Mouse (Mus musculus): Measurements from ENCODE around the gene Akap2. TPM values are rescaled to one million over a fixed set of nuclear protein-coding genes. Genes with fewer than 3 reads are reported as not detected.
"Not testable (repeated sequence)": the region's sequence is repeated elsewhere in the genome, so short reads cannot be mapped to it uniquely, and the experiment has no call there.

Gene Akap2
- polyA plus RNA-seq, 1 experiment from 2014 or later: 21.3 TPM

DNA sequence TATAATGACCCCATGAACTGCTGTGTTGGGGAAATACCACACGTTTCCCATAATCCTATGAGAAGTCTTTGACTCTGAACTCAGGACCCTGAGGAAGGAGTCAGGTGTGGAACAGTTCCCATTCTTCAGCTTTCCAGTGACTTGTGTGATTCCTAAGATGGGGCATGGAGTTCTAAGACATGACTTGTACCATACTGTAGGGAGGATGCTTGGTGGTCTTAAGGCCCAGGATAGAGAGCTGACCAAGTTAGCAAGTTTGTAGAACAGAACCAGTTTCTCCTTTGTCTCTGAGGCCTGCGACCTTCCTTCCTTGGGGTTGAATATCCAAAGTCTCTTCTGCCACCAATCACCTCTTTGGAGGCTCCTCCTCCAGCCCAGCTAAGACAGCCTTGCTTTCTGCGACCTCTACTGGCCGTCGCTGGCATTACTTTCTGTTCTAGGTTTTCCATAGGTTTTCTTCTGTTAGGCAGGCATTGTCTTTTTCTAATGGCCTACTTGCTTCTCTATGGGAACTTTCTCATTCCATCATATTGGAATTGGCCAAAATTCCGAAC is 162.4 kb downstream of the Akap2 start:
- H3K4me1 ChIP-seq: peaks cover 3% of the 10 kb centered on the region; the same call in 1 of the 2 replicates
- H3K9me3 ChIP-seq: no peaks in the 10 kb centered on the region
- H3K27me3 ChIP-seq (replicated peaks; ENCODE audit: low read depth, poor library complexity, severe bottlenecking): no peaks in the 10 kb centered on the region
- 0 out of 2 replicates have a peak overlapping the region, but pooled peaks have one; percentile 30 for H3K27ac ChIP-seq (replicated peaks)
- WGBS: 13% methylated on average over 6 of the region's 6 CpGs
- H3K4me3 ChIP-seq: no peak overlapping the region
- no peaks in the 10 kb centered on the region for H3K36me3 ChIP-seq (replicated peaks)
- peak; percentile 84 for DNase-seq (ENCODE audit: low spot score)

DNA sequence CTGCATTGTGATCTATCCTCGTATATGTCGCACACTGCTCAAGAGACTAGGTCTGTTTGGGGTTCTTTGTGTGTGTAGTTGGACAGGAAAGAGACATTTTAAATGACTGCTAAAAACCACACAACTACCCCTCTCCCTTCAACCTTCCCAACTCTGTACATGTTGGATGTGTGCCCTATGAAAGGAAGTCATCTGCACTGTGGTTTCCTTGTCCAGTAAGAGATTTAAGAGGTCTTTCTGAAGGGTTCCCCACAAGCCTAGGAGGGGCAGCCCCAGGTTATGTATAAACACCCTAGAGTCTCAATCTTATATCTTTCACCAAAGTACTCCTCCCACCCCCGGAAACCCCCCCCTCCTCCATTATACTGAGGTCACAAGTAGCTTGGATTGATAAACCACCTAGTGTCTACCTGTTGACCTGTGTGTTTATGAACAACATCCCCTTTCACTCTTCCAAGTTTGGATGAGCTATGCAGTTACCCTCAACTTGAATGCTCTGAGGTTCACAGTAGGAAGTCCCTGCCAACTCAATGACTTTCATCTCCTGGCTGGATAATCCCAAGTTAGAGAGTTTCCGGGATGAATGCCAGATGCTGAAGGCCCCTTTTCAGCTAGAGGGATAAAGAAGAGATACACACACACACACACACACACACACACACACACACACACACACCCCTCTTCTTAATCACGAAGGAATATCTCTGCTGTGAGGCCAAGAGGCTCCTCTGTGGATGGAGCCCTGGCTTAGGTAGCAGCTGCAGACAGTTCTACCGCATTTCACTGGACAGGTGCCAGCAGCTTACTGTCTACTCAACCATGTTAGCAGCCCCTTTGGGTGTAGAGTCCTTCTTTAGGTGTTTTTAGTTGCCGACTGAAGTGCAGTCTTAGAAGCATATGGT is 166.3 kb downstream of the Akap2 start:
- Histone ChIP-seq H3K4me1 (peaks cover 14% of the 10 kb centered on the region), H3K9me3 (no peaks in the 10 kb centered on the region), H3K36me3 (replicated peaks) (no peaks in the 10 kb centered on the region), H3K27ac (replicated peaks) (no peak overlapping the region), H3K4me3 (no peak overlapping the region), H3K27me3 (replicated peaks; ENCODE audit: low read depth, poor library complexity, severe bottlenecking) (no peaks in the 10 kb centered on the region)
- no peak for DNase-seq (ENCODE audit: low spot score)
- WGBS: 84% methylated on average over 7 of the region's 7 CpGs

DNA sequence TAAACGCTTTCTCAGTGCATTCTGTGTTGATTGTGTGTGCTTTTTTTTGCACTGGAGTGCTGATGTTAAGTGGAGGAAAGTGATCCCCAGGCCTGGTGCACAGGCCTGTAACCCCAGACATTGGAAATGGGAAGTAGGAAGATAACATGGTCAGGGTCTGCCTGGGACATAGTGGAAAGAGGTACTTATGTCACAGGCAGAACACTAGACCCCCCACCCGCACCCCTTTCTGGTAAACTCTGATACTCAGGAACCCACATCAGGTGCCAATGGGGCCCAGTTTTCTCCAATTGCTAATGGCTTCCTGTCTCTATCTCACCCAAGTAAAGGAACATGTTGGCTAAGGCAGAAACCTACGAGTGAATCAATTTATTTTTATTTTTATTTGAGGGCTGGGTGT is 167.1 kb downstream of the Akap2 start:
- H3K27ac ChIP-seq (replicated peaks): no peak overlapping the region
- WGBS: 91% methylated on average over 3 of the region's 3 CpGs
- peaks cover 14% of the 10 kb centered on the region for H3K4me1 ChIP-seq
- H3K36me3 ChIP-seq (replicated peaks): no peaks in the 10 kb centered on the region
- no peak overlapping the region for H3K4me3 ChIP-seq
- H3K27me3 ChIP-seq (replicated peaks; ENCODE audit: low read depth, poor library complexity, severe bottlenecking): no peaks in the 10 kb centered on the region
- DNase-seq (ENCODE audit: low spot score): no peak
- H3K9me3 ChIP-seq: no peaks in the 10 kb centered on the region

DNA sequence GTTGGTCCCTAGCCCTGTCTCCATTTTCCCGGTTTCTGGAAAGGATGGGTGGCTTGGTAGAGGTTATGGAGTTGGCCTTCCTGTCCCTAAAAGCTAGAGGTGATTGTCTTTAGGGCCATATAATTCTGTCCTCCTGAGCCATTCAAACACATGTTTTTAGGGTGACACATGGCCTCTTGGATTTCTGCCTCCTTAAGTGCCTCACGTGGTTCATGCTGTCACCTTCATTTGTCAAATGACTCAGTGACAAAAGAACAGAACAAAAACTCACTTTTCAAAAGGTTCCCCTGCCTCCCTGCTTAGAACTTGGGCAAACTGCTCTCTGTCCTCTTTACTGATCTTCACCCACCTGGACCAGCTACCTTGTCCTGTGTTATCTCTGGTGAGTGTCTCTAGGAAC is 167.7 kb downstream of the Akap2 start:
- Histone ChIP-seq H3K36me3 (replicated peaks) (no peaks in the 10 kb centered on the region), H3K9me3 (no peaks in the 10 kb centered on the region), H3K4me1 (peaks cover 11% of the 10 kb centered on the region), H3K4me3 (no peak overlapping the region), H3K27me3 (replicated peaks; ENCODE audit: low read depth, poor library complexity, severe bottlenecking) (no peaks in the 10 kb centered on the region), H3K27ac (replicated peaks) (no peak overlapping the region)
- WGBS: 76% methylated on average over 2 of the region's 2 CpGs
- DNase-seq (ENCODE audit: low spot score): no peak

DNA sequence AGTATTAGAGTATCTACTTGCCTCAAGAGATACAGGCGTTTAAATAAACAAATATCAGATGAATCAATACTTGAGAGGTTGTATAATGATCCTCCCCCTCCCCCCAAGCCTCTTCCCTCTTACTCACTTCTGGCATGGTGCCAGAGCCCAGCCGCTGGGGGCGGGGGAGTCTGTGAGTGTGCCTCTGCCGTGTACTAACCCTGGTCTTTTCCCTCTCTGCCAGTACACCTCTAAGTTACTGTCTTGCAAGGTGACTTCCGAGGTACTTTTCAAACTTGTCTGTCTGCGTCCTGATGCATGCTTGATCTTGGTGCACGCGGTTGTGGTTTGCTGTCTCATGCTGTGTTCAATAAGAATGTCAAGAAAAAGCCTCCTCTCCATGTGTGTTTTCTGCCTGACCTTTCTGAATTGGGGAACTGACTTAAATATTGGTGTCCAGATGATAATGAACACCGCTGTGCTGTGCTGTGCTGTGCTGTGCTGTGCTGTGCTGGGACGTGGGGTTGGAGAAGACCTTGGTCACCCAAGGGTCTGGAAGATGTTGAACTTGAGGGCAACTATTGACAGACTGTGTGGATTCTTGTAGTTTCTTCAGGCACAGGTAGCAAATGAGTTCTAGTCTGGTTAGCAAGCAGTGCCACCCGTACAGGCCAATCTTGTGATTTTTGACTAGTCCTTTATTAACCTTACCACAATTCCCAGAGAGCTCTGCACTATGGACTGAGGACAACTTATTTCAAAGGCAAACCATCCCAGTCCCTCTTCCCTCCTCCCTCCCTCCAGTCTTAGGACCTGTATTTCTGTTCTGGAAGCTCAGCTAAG is 168.8 kb downstream of the Akap2 start:
- Histone ChIP-seq H3K4me1 (peaks cover 14% of the 10 kb centered on the region), H3K9me3 (no peaks in the 10 kb centered on the region), H3K27me3 (replicated peaks; ENCODE audit: low read depth, poor library complexity, severe bottlenecking) (no peaks in the 10 kb centered on the region), H3K27ac (replicated peaks) (no peak overlapping the region), H3K36me3 (replicated peaks) (no peaks in the 10 kb centered on the region), H3K4me3 (no peak overlapping the region)
- DNase-seq (ENCODE audit: low spot score): no peak
- 78% methylated on average over 11 of the region's 11 CpGs for WGBS

DNA sequence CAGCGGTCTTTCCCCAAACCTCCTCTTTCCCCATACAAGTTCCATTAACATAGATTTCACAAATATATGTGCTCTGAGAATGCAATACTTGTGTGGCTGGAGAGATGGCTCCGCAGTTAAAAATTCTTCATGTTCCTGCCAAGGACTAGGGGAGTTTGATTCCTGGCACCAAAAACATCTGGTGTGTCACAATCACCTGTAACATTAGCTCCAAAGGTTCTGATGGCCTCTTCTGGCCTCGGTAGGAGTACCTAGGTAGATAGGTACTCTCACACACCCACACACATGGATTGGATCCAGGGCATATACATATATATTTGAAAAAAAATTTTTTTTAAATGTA is 169.4 kb downstream of the Akap2 start:
- Histone ChIP-seq H3K27me3 (replicated peaks; ENCODE audit: low read depth, poor library complexity, severe bottlenecking) (no peaks in the 10 kb centered on the region), H3K27ac (replicated peaks) (no peak overlapping the region), H3K9me3 (no peaks in the 10 kb centered on the region), H3K36me3 (replicated peaks) (no peaks in the 10 kb centered on the region), H3K4me3 (no peak overlapping the region), H3K4me1 (peaks cover 20% of the 10 kb centered on the region)
- WGBS: 88% methylated on average over 3 of the region's 3 CpGs
- no peak for DNase-seq (ENCODE audit: low spot score)

DNA sequence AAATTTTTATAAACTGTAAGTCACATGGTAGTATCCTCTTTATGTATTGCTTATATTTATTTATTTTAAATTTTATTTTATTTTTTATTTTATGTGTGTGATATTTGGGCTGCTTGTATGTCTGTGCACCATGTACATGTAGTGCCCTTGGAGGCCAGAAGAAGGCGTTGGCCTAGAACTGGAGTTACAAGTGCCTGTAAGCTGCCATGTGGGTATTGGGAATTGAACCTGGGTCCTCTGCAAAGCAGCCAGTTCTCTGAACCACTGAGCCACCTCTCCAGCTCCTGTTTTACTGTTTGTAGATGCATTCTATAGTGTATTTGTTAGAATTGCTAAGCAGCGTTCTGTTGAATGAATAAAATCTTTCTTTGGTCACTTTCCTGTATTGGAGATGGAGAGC is 170.8 kb downstream of the Akap2 start:
- Histone ChIP-seq H3K27ac (replicated peaks) (no peak overlapping the region), H3K36me3 (replicated peaks) (peaks cover 3% of the 10 kb centered on the region), H3K27me3 (replicated peaks; ENCODE audit: low read depth, poor library complexity, severe bottlenecking) (no peaks in the 10 kb centered on the region), H3K9me3 (no peaks in the 10 kb centered on the region), H3K4me1 (peaks cover 29% of the 10 kb centered on the region), H3K4me3 (no peak overlapping the region)
- 95% methylated on average over 2 of the region's 2 CpGs for WGBS
- no peak for DNase-seq (ENCODE audit: low spot score)

DNA sequence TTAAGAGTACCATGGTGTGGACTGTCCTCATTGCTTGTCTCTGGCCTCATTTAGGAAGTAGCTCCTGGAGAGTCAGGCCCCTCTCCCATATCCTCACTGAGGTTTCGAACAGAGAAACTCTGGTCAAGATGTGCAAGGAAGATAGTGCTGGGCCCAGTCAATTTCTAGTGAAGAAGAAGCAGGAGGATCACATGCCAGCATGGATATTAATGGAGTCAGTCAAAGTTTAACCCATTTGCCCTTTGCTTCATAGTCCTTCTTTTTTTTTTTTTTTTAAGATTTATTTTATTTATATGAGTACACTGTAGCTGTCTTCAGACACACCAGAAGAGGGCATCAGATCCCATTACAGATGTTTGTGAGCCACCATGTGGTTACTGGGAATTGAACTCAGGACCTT is 171.5 kb downstream of the Akap2 start:
- H3K9me3 ChIP-seq; DNase-seq (ENCODE audit: low spot score); H3K4me3 ChIP-seq; H3K36me3 ChIP-seq (replicated peaks); H3K27me3 ChIP-seq (replicated peaks; ENCODE audit: low read depth, poor library complexity, severe bottlenecking); H3K27ac ChIP-seq (replicated peaks): not testable (repeated sequence)
- WGBS: 98% methylated on average over 1 of the region's 1 CpGs
- peaks cover 29% of the 10 kb centered on the region for H3K4me1 ChIP-seq

DNA sequence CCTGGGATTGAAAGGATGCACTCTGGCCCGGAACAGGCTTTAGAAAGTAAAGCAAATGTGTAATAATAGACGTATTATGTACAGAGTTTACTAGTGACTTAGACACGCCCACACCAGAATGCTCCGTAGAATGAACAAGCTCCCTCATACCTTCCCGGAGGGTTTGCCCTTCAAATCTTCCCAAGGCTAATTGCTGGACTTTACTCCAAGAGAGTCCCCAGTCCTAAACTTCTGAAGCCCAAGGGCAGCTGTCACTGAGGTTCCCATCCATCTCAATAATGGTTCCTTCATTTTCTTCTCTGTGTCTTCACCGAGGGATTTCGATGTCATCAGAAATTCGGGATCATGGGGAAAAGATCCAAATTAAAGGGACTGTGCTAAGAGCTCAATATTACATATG is 172.3 kb downstream of the Akap2 start:
- Histone ChIP-seq H3K4me1 (peaks cover 29% of the 10 kb centered on the region), H3K4me3 (no peak overlapping the region), H3K27ac (replicated peaks) (no peak overlapping the region), H3K36me3 (replicated peaks) (peaks cover 6% of the 10 kb centered on the region), H3K9me3 (no peaks in the 10 kb centered on the region), H3K27me3 (replicated peaks; ENCODE audit: low read depth, poor library complexity, severe bottlenecking) (no peaks in the 10 kb centered on the region)
- WGBS: 89% methylated on average over 8 of the region's 8 CpGs
- DNase-seq (ENCODE audit: low spot score): no peak

DNA sequence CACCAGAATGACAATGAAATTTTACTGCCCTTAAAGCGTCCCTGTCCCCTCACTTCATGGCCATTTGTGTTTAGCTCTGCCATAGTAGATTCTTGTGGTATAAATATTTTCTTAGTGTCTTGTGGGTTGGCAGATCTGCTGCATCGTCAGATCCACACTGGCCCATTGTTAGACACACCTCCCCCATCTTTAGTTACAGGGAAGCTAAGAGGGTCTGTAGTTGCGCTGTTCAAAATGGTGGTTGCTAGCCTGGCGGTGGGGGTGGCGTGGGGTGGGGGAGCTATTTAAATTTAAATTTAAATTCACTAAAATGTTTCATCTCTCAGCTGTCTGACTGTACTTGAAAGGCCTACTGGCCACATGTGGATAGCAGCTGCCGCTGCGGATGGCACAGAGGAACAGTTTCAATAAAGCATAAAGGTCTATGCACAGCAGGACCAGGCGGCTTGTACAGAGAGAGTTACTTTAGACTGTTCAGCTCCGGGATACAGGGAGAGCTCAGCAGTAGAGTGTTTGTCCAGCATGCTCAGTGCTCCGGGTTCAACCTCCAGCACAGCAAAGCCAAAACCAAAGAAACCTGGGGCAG is 174.6 kb downstream of the Akap2 start:
- no peak overlapping the region for H3K27ac ChIP-seq (replicated peaks)
- no peak overlapping the region for H3K4me3 ChIP-seq
- DNase-seq (ENCODE audit: low spot score): no peak
- H3K9me3 ChIP-seq: no peaks in the 10 kb centered on the region
- H3K27me3 ChIP-seq (replicated peaks; ENCODE audit: low read depth, poor library complexity, severe bottlenecking): no peaks in the 10 kb centered on the region
- peaks cover 39% of the 10 kb centered on the region for H3K4me1 ChIP-seq
- peaks cover 8% of the 10 kb centered on the region for H3K36me3 ChIP-seq (replicated peaks)
- WGBS: 78% methylated on average over 10 of the region's 10 CpGs

DNA sequence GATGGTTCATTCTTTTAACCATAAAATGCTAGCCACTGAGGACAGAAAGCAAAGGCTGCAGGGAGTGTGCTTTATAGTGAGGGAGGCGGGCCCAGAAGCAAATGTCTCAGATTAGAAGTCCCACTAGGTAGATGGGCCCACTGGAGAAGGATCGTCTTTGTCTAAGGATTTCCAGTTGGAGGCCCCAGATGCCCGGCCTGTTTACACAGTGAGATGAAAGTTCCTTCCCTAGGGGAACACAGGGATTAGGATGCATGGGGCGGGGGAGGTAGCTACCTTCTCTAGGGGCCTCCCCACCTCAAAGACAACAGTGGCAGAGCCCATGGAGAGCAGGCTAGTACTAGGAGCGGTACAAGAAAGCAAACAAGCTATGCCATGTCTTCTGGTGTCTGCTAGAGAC is 177.7 kb downstream of the Akap2 start:
- Histone ChIP-seq H3K9me3 (no peaks in the 10 kb centered on the region), H3K36me3 (replicated peaks) (peaks cover 14% of the 10 kb centered on the region), H3K4me3 (no peak overlapping the region), H3K27me3 (replicated peaks; ENCODE audit: low read depth, poor library complexity, severe bottlenecking) (no peaks in the 10 kb centered on the region), H3K27ac (replicated peaks) (peak overlapping the region; percentile 46; the same call in 1 of the 2 replicates), H3K4me1 (peaks cover 40% of the 10 kb centered on the region)
- 27% methylated on average over 5 of the region's 5 CpGs for WGBS
- DNase-seq (ENCODE audit: low spot score): no peak

DNA sequence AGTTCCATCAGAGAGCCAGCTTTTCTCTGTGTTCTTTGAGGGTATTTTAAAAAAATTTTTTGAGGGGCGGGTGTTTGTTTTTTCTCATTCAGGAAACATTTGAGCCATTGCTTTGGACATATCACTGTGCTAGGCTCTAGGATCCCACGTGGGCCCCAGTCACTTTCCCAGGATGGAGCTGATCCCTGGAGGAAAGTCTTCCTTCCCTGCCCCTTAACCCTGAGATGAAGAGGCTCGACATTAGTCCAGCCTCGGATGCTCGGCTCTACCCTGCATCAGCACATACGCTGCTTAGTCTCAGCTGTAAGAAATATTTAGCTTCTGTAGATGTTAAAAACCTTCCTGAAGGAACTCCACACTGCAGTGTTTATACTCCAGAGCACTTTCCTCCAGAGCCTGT is 178.4 kb downstream of the Akap2 start:
- 59% methylated on average over 6 of the region's 6 CpGs for WGBS

More for the DNA sequence above, 178.4 kb downstream of the Akap2 start:
- H3K36me3 ChIP-seq (replicated peaks): peaks cover 14% of the 10 kb centered on the region
- H3K27ac ChIP-seq (replicated peaks): no peak overlapping the region
- DNase-seq (ENCODE audit: low spot score): no peak
- H3K9me3 ChIP-seq: no peaks in the 10 kb centered on the region
- H3K27me3 ChIP-seq (replicated peaks; ENCODE audit: low read depth, poor library complexity, severe bottlenecking): no peaks in the 10 kb centered on the region
- H3K4me1 ChIP-seq: peaks cover 40% of the 10 kb centered on the region
- no peak overlapping the region for H3K4me3 ChIP-seq

Measured in embryonic facial prominence, embryonic 10.5 days (tissue).